Mouse (Mus musculus): ENCODE results near the gene Med23. TPM values are rescaled to one million over a fixed set of nuclear protein-coding genes. Genes with fewer than 3 reads are reported as not detected.

Med23 gene
- polyA plus RNA-seq, 1 experiment from 2014 or later, result 17.7 TPM

GRCm38 (mm10) chr10:24841998-24842397 is 27.8 kb upstream of the Med23 start:
- no peak overlapping the region for H3K4me3 ChIP-seq (ENCODE audit: low read depth, low read length)
- no peaks in the 10 kb centered on the region for H3K36me3 ChIP-seq (ENCODE audit: control insufficient read depth, insufficient read depth, low read length)
- H3K4me2 ChIP-seq, result no peak overlapping the region
- 46% methylated on average over 2 of the region's 2 CpGs for WGBS (ENCODE audit: insufficient replicate concordance)
- H3K4me1 ChIP-seq (ENCODE audit: control insufficient read depth, insufficient read depth, low read length), result no peaks in the 10 kb centered on the region
- H3K9ac ChIP-seq (ENCODE audit: low read depth, low read length), result no peak overlapping the region
- no peaks in the 10 kb centered on the region for H3K27me3 ChIP-seq (ENCODE audit: control insufficient read depth, insufficient read depth, low read length)
- H3K9me3 ChIP-seq (replicated peaks; ENCODE audit: control insufficient read depth, low read length), result no peaks in the 10 kb centered on the region
- H3K27ac ChIP-seq (ENCODE audit: low read depth, low read length), result no peak overlapping the region
- no peak for ATAC-seq (replicated peaks; ENCODE audit: insufficient number of reproducible peaks, low FRiP score, low TSS enrichment)

DNA sequence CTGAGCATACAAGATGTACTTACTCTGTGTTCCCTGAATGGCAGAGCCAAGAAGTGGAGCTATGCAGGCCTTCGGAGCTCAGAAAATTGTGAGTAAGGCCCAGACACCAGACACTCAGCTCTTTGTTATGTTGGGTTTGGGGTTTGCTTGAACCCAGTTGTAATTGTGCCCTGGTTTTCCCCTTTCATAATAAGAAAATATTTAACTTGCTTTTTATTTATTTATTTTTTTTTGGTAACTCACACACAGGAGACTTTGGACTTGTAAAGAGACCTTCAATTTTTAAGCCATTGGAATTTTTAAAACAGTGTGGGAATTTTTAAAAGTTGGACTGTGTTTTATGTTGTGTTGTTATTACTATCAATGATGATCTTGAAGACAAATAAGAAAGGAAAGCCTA is 27.1 kb upstream of the Med23 start, which contains the start of gene Enpp3:
TSS of gene Enpp3 (minus strand) at position 148 of the 400 bp plus-strand sequence.
- Histone ChIP-seq H3K9me3 (replicated peaks; ENCODE audit: control insufficient read depth, low read length) (no peaks in the 10 kb centered on the region), H3K4me3 (ENCODE audit: low read depth, low read length) (no peak within 1 kb of the TSS)
- 79% methylated on average over 1 of the region's 1 CpGs for WGBS (ENCODE audit: insufficient replicate concordance)

GRCm38 (mm10) chr10:24863146-24863545 is 6.6 kb upstream of the Med23 start:
- H3K36me3 ChIP-seq (ENCODE audit: control insufficient read depth, insufficient read depth, low read length), result no peaks in the 10 kb centered on the region
- no peaks in the 10 kb centered on the region for H3K4me1 ChIP-seq (ENCODE audit: control insufficient read depth, insufficient read depth, low read length)
- no peaks in the 10 kb centered on the region for H3K27me3 ChIP-seq (ENCODE audit: control insufficient read depth, insufficient read depth, low read length)
- H3K27ac ChIP-seq (ENCODE audit: low read depth, low read length), result no peak overlapping the region
- no peak overlapping the region for H3K4me2 ChIP-seq
- H3K9me3 ChIP-seq (replicated peaks; ENCODE audit: control insufficient read depth, low read length), result no peaks in the 10 kb centered on the region
- WGBS (ENCODE audit: insufficient replicate concordance), result 79% methylated on average over 2 of the region's 2 CpGs
- ATAC-seq (replicated peaks; ENCODE audit: insufficient number of reproducible peaks, low FRiP score, low TSS enrichment), result no peak
- no peak overlapping the region for H3K9ac ChIP-seq (ENCODE audit: low read depth, low read length)
- H3K4me3 ChIP-seq (ENCODE audit: low read depth, low read length), result no peak overlapping the region

More for the DNA sequence above, 27.1 kb upstream of the Med23 start, which contains the start of gene Enpp3:
- Histone ChIP-seq H3K27ac (ENCODE audit: low read depth, low read length) (no peak within 1 kb of the TSS), H3K4me1 (ENCODE audit: control insufficient read depth, insufficient read depth, low read length) (no peaks in the 10 kb centered on the region), H3K27me3 (ENCODE audit: control insufficient read depth, insufficient read depth, low read length) (no peaks in the 10 kb centered on the region), H3K4me2 (no peak within 1 kb of the TSS), H3K9ac (ENCODE audit: low read depth, low read length) (no peak within 1 kb of the TSS), H3K36me3 (ENCODE audit: control insufficient read depth, insufficient read depth, low read length) (no peaks in the 10 kb centered on the region)
- no peak for ATAC-seq (replicated peaks; ENCODE audit: insufficient number of reproducible peaks, low FRiP score, low TSS enrichment)

DNA sequence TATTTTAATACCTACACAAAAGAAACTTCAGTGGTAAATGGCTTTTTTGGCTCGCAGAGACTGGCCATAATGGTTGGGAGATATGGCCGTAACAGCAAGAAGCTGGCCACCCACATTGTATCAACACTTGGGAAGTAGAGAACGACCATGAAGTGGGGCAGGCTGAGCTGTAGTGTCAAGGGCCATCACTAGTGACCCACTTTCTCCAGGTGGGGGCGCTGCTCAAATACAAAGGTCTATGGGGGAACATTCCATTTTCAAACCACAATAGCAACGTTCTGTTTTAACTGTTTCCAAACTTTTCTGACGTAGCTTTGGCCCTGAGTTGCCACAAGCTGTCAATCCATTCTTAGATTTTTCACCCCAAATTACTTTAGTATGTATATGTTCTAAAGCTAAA is 5.4 kb upstream of the Med23 start:
- Histone ChIP-seq H3K9me3 (replicated peaks; ENCODE audit: control insufficient read depth, low read length) (no peaks in the 10 kb centered on the region), H3K36me3 (ENCODE audit: control insufficient read depth, insufficient read depth, low read length) (no peaks in the 10 kb centered on the region), H3K9ac (ENCODE audit: low read depth, low read length) (no peak overlapping the region), H3K4me2 (no peak overlapping the region), H3K4me3 (ENCODE audit: low read depth, low read length) (no peak overlapping the region), H3K27ac (ENCODE audit: low read depth, low read length) (no peak overlapping the region), H3K4me1 (ENCODE audit: control insufficient read depth, insufficient read depth, low read length) (no peaks in the 10 kb centered on the region), H3K27me3 (ENCODE audit: control insufficient read depth, insufficient read depth, low read length) (no peaks in the 10 kb centered on the region)
- 64% methylated on average over 6 of the region's 6 CpGs for WGBS (ENCODE audit: insufficient replicate concordance)
- ATAC-seq (replicated peaks; ENCODE audit: insufficient number of reproducible peaks, low FRiP score, low TSS enrichment), result no peak

- WGBS (ENCODE audit: insufficient replicate concordance), result 74% methylated on average over 4 of the region's 4 CpGs
- peaks cover 26% of the 10 kb centered on the region for H3K36me3 ChIP-seq (ENCODE audit: control insufficient read depth, insufficient read depth, low read length)
Observed at GRCm38 (mm10) chr10:24873624-24874023, 3.8 kb downstream of the Med23 start.

DNA sequence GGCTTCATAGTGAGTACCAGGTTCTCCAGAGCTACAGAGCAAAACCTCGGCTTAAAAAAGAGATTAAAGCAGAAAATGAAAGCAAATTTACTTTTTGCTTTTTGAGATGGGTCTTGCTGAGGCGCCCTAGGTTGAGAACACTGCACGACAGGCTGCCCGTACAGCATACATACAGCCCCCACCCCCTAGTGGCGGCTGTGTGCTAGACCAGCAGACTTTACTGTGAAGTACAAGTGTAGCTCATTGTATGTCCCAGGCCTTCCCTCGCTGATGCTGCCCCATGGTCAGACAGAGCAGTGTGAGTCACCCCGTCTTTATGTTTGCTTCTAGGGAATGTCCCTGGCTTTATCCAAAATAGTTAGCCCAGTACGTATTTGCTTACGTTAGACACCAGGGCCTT is 16.2 kb downstream of the Med23 start:
- Histone ChIP-seq H3K27me3 (ENCODE audit: control insufficient read depth, insufficient read depth, low read length) (no peaks in the 10 kb centered on the region), H3K4me1 (ENCODE audit: control insufficient read depth, insufficient read depth, low read length) (no peaks in the 10 kb centered on the region), H3K9ac (ENCODE audit: low read depth, low read length) (no peak overlapping the region), H3K36me3 (ENCODE audit: control insufficient read depth, insufficient read depth, low read length) (peaks cover 27% of the 10 kb centered on the region), H3K27ac (ENCODE audit: low read depth, low read length) (no peak overlapping the region), H3K4me2 (no peak overlapping the region), H3K9me3 (replicated peaks; ENCODE audit: control insufficient read depth, low read length) (no peaks in the 10 kb centered on the region), H3K4me3 (ENCODE audit: low read depth, low read length) (no peak overlapping the region)
- WGBS (ENCODE audit: insufficient replicate concordance), result 84% methylated on average over 9 of the region's 9 CpGs
- ATAC-seq (replicated peaks; ENCODE audit: insufficient number of reproducible peaks, low FRiP score, low TSS enrichment), result no peak

More at GRCm38 (mm10) chr10:24873624-24874023, 3.8 kb downstream of the Med23 start:
- no peak for ATAC-seq (replicated peaks; ENCODE audit: insufficient number of reproducible peaks, low FRiP score, low TSS enrichment)
- Histone ChIP-seq H3K9me3 (replicated peaks; ENCODE audit: control insufficient read depth, low read length) (no peaks in the 10 kb centered on the region), H3K27me3 (ENCODE audit: control insufficient read depth, insufficient read depth, low read length) (no peaks in the 10 kb centered on the region), H3K27ac (ENCODE audit: low read depth, low read length) (no peak overlapping the region), H3K4me1 (ENCODE audit: control insufficient read depth, insufficient read depth, low read length) (no peaks in the 10 kb centered on the region), H3K4me3 (ENCODE audit: low read depth, low read length) (no peak overlapping the region), H3K4me2 (no peak overlapping the region), H3K9ac (ENCODE audit: low read depth, low read length) (no peak overlapping the region)

DNA sequence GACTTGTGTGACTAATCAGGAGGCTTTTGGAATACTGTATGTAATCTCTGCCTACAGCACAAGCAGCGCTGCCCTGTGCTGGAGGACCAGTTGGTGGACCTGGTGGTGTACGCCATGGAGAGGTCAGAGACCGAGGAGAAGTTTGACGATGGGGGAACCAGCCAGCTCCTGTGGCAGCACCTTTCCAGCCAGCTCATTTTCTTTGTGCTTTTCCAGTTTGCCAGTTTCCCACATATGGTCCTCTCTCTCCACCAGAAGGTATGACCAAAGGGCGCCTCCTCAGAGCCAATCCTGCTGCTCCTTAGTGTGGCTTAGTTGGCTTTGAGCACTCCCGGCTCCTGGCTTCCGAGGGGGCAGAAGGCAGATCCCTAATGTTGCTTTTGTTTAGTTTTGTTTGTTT is 18.6 kb downstream of the Med23 start:
- H3K4me2 ChIP-seq, result no peak overlapping the region
- H3K27me3 ChIP-seq (ENCODE audit: control insufficient read depth, insufficient read depth, low read length), result no peaks in the 10 kb centered on the region
- H3K27ac ChIP-seq (ENCODE audit: low read depth, low read length), result no peak overlapping the region
- no peak overlapping the region for H3K9ac ChIP-seq (ENCODE audit: low read depth, low read length)
- H3K4me1 ChIP-seq (ENCODE audit: control insufficient read depth, insufficient read depth, low read length), result no peaks in the 10 kb centered on the region
- peaks cover 26% of the 10 kb centered on the region for H3K36me3 ChIP-seq (ENCODE audit: control insufficient read depth, insufficient read depth, low read length)
- ATAC-seq (replicated peaks; ENCODE audit: insufficient number of reproducible peaks, low FRiP score, low TSS enrichment), result no peak
- no peaks in the 10 kb centered on the region for H3K9me3 ChIP-seq (replicated peaks; ENCODE audit: control insufficient read depth, low read length)
- WGBS (ENCODE audit: insufficient replicate concordance), result 92% methylated on average over 7 of the region's 7 CpGs
- H3K4me3 ChIP-seq (ENCODE audit: low read depth, low read length), result no peak overlapping the region

DNA sequence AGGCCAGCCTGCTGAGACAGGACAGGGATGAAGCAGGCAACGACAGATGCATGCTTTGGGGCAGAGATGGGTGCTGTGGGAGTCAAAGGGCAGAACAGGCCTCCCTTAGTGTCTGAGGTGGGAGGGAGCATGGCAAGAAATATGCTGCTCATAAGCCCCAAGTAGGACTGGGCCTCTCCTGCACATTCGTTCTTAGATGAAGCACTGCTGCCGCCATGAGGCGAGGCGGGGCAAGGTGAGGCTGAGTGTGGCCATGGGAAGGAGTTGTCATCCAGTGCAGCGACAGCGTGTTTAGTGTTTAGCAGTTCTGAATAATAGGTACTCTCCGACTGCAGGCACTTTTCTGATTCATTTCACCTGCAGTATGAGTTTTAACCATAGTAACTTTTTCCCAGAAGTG is 26.1 kb downstream of the Med23 start:
- no peak for ATAC-seq (replicated peaks; ENCODE audit: insufficient number of reproducible peaks, low FRiP score, low TSS enrichment)
- no peaks in the 10 kb centered on the region for H3K9me3 ChIP-seq (replicated peaks; ENCODE audit: control insufficient read depth, low read length)
- 91% methylated on average over 8 of the region's 8 CpGs for WGBS (ENCODE audit: insufficient replicate concordance)

GRCm38 (mm10) chr10:24905627-24906026 is 35.8 kb downstream of the Med23 start:
- Histone ChIP-seq H3K4me3 (ENCODE audit: low read depth, low read length) (no peak overlapping the region), H3K4me1 (ENCODE audit: control insufficient read depth, insufficient read depth, low read length) (no peaks in the 10 kb centered on the region), H3K9ac (ENCODE audit: low read depth, low read length) (no peak overlapping the region), H3K27me3 (ENCODE audit: control insufficient read depth, insufficient read depth, low read length) (no peaks in the 10 kb centered on the region), H3K9me3 (replicated peaks; ENCODE audit: control insufficient read depth, low read length) (no peaks in the 10 kb centered on the region), H3K4me2 (no peak overlapping the region), H3K27ac (ENCODE audit: low read depth, low read length) (no peak overlapping the region), H3K36me3 (ENCODE audit: control insufficient read depth, insufficient read depth, low read length) (peaks cover 58% of the 10 kb centered on the region)
- 77% methylated on average over 10 of the region's 10 CpGs for WGBS (ENCODE audit: insufficient replicate concordance)
- ATAC-seq (replicated peaks; ENCODE audit: insufficient number of reproducible peaks, low FRiP score, low TSS enrichment), result no peak

More for the DNA sequence above, 26.1 kb downstream of the Med23 start:
- H3K4me1 ChIP-seq (ENCODE audit: control insufficient read depth, insufficient read depth, low read length), result no peaks in the 10 kb centered on the region
- H3K4me2 ChIP-seq, result no peak overlapping the region
- H3K4me3 ChIP-seq (ENCODE audit: low read depth, low read length), result no peak overlapping the region
- peaks cover 32% of the 10 kb centered on the region for H3K36me3 ChIP-seq (ENCODE audit: control insufficient read depth, insufficient read depth, low read length)
- no peaks in the 10 kb centered on the region for H3K27me3 ChIP-seq (ENCODE audit: control insufficient read depth, insufficient read depth, low read length)
- no peak overlapping the region for H3K9ac ChIP-seq (ENCODE audit: low read depth, low read length)
- no peak overlapping the region for H3K27ac ChIP-seq (ENCODE audit: low read depth, low read length)
